Mouse (Mus musculus) kidney, adult 2 months (tissue): Measurements from ENCODE around the gene Sbf2.

Experiments
- CTCF ChIP-seq: fragments of 200-500 bp; conservative IDR thresholded peaks from 2 replicates; pipeline ENCODE4 v1.5.1; 2011; ENCODE audit warnings: low read depth, mild to moderate bottlenecking, control low read depth, low read length, moderate library complexity, mixed read lengths; ENCODE audit not compliant: insufficient read depth, insufficient read length
- POLR2A ChIP-seq: fragments of 200-500 bp; IDR thresholded peaks from one replicate; pipeline ENCODE4 v1.6.1; 2011; ENCODE audit warnings: low read depth, low read length, control low read depth

DNA sequence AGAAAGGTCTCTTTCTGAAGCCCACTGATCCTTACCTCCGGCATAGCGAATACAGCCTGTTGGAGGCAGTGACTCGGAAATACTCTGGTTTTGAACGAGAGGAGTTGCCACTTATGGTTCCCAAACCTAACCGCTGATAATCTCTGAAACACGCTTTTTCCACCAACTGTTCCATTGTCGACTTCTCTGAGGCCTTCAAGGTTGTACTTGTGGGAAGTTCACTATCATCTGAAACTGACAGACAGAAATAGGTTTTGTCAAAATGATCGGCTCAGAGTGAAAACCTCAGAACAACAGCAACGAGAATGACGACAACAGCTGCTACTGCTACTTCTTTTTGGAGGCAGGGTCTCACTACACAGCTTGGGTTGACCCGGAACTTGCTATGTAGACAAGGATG, 252.7 kb downstream of the Sbf2 start:
- TF ChIP-seq CTCF (no peak), POLR2A (no peak)
